Mouse (Mus musculus) olfactory bulb, adult 2 months (tissue): ENCODE measurements at regions not wholly inside any gene's neighbourhood (a gene's known extent, or its start where the extent isn't known, plus 50 kb on each side); places are given as distances from the start of the nearest gene placed in this dataset.

Experiments
- CTCF ChIP-seq: fragments of 200-500 bp; IDR thresholded peaks from 2 replicates; pipeline ENCODE4 v1.5.1; 2012; ENCODE audit warnings: low read depth, mild to moderate bottlenecking, low read length, moderate library complexity; ENCODE audit not compliant: insufficient read depth
- POLR2A ChIP-seq: fragments of 200-500 bp; IDR thresholded peaks from 2 replicates; pipeline ENCODE4 v1.6.1; 2012; ENCODE audit warnings: mild to moderate bottlenecking, low read depth, low read length, moderate library complexity; ENCODE audit not compliant: insufficient read depth

DNA sequence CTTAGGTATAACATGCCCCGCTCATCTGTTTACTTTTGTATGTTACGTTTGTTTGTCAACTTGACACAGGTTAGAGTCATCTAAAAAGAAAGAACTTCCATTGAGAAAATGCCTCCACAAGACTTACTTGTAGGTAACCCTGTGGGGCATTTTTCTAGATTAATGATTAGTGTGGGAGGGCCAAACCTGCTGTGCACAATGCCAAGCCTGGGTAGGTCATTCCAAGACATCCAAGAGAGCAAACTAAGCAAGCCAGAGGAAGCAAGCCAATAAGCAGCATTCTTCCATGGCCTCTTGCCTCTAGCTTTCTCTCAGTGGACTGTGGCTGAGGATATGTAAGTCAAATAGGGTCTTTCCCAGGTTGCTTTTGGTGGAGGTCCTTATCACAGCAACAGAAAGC is 54.4 kb upstream of the Ak4 start:
- TF ChIP-seq POLR2A (no peak), CTCF (no peak)
